Mouse (Mus musculus) pancreas, adult 10 weeks (tissue): Measurements from ENCODE around the gene Cops2. TPM values are rescaled to one million over a fixed set of nuclear protein-coding genes. Genes with fewer than 3 reads are reported as not detected.

Experiments used
- polyA plus RNA-seq: library from polyadenylated mRNA; stranded (reverse); fragments of 350-450 nt; fragmentation: Illumina TruSeq; extraction: RNeasy Lipid Tissue Mini Kit (QIAGEN cat#74804); gene quantifications from one replicate; pipeline ENCODE4 v1.2.3, GENCODE M21; 2015; ENCODE audit warnings: low read depth, low replicate concordance; ENCODE audit not compliant: insufficient read depth

Cops2 gene
- 13.3 TPM for polyA plus RNA-seq

DNA sequence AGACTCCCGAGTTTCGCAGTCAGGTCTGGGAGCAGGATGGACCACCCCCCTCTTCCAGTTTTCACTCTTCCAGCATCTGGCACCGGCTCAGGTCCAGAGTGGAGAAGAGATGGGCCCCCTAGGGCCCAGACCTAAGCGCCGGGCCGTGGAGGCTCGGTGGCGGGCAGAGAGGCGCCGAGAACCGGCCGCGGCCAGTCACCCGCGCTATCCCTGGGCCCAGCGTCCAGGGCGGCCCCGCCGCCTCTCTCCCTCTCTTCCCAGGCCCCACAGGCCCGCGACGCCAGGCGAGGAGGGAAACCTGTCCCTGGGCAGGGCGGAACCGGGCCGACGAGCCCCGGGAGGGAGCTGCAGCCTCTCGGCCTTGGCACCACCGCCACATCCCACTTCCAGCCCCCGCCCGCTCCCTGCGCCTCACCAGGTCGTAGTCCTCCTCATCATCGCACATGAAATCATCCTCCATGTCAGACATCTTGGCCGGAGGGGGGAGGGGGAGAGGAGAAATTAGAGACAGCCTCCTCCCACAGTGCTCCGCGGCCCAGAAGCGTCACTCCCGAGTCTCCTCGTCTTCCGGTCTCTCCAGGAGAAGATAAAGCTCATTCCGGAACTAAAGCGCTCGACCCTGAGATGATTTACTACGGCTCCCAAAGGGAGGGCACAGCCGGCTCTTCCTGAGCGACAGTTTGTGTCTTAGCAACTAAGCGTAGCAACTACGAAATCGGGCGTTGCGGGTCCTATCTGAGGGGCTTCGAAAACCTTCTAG is at the start of gene Cops2, which contains the start of gene Galk2:
Gene Cops2 (minus strand): TSS at position 619 of the 760 bp plus-strand sequence.
Gene Galk2 (plus strand): TSS at position 589 of the 760 bp plus-strand sequence.

DNA sequence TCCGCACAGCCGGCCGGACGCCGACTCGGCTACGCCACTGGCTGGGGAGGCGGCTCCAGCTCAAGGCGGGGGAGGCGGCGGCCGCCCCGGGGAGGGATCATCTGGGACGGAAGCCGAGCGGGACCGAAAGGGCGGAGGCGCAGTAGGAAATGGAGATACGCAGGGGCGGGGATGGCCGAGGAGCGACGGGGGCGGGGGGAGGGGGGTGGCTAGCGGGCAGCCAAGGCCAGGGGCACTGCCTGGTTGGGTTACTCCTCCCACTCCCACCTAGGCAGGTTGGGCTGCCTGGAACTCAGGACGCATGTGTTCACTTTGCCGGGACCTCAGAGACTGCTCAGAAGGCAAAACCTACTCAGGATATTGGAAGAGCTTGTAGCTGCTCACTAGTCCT is 76.2 kb downstream of the Cops2 start, which contains the start of gene Secisbp2l:
Gene Secisbp2l (minus strand): TSS at position 152 of the 391 bp plus-strand sequence.

Other genes with a start within 250 kb of the Cops2 start
- gene Cep152, start 234.0 kb downstream of the Cops2 start, polyA plus RNA-seq = 1.4 TPM
- 23.2 TPM for gene Eid1, start 186.0 kb downstream of the Cops2 start, polyA plus RNA-seq
- not detected for gene Shc4, start 135.0 kb downstream of the Cops2 start, polyA plus RNA-seq
- 5.6 TPM for gene Secisbp2l, start 76.3 kb downstream of the Cops2 start, polyA plus RNA-seq
- 6.8 TPM for gene Galk2, start within 50 bp of the Cops2 start, polyA plus RNA-seq
- gene Fgf7, start 175.5 kb upstream of the Cops2 start, polyA plus RNA-seq = 1.7 TPM